Mouse (Mus musculus) ES-Bruce4 (cell line): ENCODE results near the gene Cdc37l1.

Experiments used
- CTCF ChIP-seq: IDR thresholded peaks from one replicate; pipeline ENCODE4 v1.8.1; 2011; ENCODE audit warnings: low read depth, low read length
- EP300 ChIP-seq: IDR thresholded peaks from 2 replicates; pipeline ENCODE4 v1.6.1; 2011; ENCODE audit warnings: low read depth, low read length; ENCODE audit not compliant: insufficient read depth

GRCm38 (mm10) chr19:29069195-29069594, 79.0 kb downstream of the Cdc37l1 start:
- no peak for TF ChIP-seq EP300
- TF ChIP-seq CTCF = no peak
